Mouse (Mus musculus) olfactory bulb, adult 2 months (tissue): ENCODE data around the gene Slc7a5.

Experiments
- CTCF ChIP-seq: fragments of 200-500 bp; IDR thresholded peaks from 2 replicates; pipeline ENCODE4 v1.5.1; 2012; ENCODE audit warnings: low read depth, mild to moderate bottlenecking, low read length, moderate library complexity; ENCODE audit not compliant: insufficient read depth
- POLR2A ChIP-seq: fragments of 200-500 bp; IDR thresholded peaks from 2 replicates; pipeline ENCODE4 v1.6.1; 2012; ENCODE audit warnings: mild to moderate bottlenecking, low read depth, low read length, moderate library complexity; ENCODE audit not compliant: insufficient read depth

DNA sequence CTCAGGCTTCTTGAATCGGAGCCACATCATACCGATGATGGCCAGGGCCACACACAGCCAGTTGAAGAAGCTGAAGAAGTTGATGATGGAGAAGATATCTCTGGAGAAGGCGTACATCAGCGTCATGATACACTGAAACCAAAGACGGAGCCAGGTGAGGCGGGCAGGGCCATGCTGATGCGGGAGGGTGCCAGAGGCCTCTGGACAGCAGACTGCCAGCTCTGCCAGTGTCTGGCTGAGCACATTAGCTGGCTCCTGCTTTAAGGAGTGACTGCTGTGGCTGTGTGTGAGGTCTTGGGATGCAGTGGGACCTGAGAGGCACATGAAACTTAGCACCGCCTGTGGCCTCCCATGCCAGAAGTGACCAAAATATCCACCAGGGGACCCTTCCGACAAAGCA lies 22.5 kb downstream of the Slc7a5 start:
- TF ChIP-seq CTCF: no peak
- no peak for TF ChIP-seq POLR2A
